Mouse (Mus musculus) cerebellum, adult 2 months (tissue): ENCODE measurements around the gene Chchd6.

Experiments used
- CTCF ChIP-seq: fragments of 200-500 bp; IDR thresholded peaks from 2 replicates; pipeline ENCODE4 v1.5.1; 2011; ENCODE audit warnings: low read depth, mild to moderate bottlenecking, control low read depth, low read length, moderate library complexity, borderline replicate concordance; ENCODE audit not compliant: insufficient read depth
- POLR2A ChIP-seq: fragments of 200-500 bp; IDR thresholded peaks from 2 replicates; pipeline ENCODE4 v1.6.1; 2011; ENCODE audit warnings: low read length, control low read depth, borderline replicate concordance; ENCODE audit not compliant: insufficient read depth

DNA sequence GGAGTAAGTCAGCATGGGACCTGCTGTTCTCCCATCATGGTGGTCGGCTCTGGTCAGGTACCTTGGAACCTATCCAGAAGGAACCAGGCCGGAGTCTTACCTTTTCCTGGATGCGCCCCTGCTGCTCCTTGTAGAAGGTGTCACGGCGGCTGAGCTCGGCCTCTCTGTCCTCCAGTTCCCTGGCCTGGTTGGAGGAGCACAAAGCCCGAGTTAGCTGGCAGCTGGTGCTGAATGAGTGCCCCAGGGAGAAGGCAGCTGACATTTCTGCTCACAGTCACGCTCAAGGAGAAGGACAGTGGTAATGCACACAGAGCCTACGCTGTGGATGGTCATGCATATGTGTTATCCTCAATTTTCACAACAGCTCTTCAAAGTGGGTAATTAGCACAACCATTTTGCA, 128.2 kb downstream of the Chchd6 start:
- no peak for TF ChIP-seq CTCF
- TF ChIP-seq POLR2A: 0 out of 2 replicates have a peak, but pooled peaks have one; percentile 10
